Mouse (Mus musculus) megakaryocyte-erythroid progenitor cell, adult 5-6 weeks (primary cell): ENCODE data around the gene 1700003E16Rik. TPM values are rescaled to one million over a fixed set of nuclear protein-coding genes. Genes with fewer than 3 reads are reported as not detected.

Experiments used
- ATAC-seq: replicated peaks from 2 replicates; pipeline ENCODE4 v1.8.0; 2016; ENCODE audit warnings: mild to moderate bottlenecking, inconsistent platforms; ENCODE audit not compliant: severe bottlenecking, poor library complexity, low FRiP score, low TSS enrichment
- total RNA-seq, 2 experiments: library from RNA; stranded (forward) in 1 of 2; stranded (reverse) in 1 of 2; fragments of 200-1000, 215-1000 nt in 1 of 2; fragments of >200 nt in 1 of 2; fragmentation: Nextera tagmentation in 1 of 2; gene quantifications; 2 replicates each; pipeline ENCODE4 v1.2.3; 2014 to 2017

1700003E16Rik gene
- total RNA-seq (2014; fragmentation: Nextera tagmentation) (0.52 TPM in 1 of 2 replicates, not detected in the other), total RNA-seq (2017) (not detected in 2 replicates)

GRCm38 (mm10) chr6:83156259-83156684 lies at the start of gene 1700003E16Rik, which contains the start of gene Wdr54:
Gene 1700003E16Rik (plus strand): TSS chr6:83156404.
Gene Wdr54 (minus strand): TSS chr6:83156397.
- peak; percentile 74 for ATAC-seq

- peak; percentile 48; the same call in 1 of the 2 replicates for ATAC-seq
Observed at GRCm38 (mm10) chr6:83107566-83108400, 48.4 kb upstream of the 1700003E16Rik start.

GRCm38 (mm10) chr6:83108762-83109668 lies 47.2 kb upstream of the 1700003E16Rik start, which contains the start of gene Mrpl53:
Gene Mrpl53 (plus strand): TSS chr6:83109040.
- ATAC-seq, result peak; percentile 43

- no peak; the same call in 1 of the 2 replicates for ATAC-seq
Observed at GRCm38 (mm10) chr6:83111510-83112136, 44.6 kb upstream of the 1700003E16Rik start.

GRCm38 (mm10) chr6:83115011-83115671 lies 41.1 kb upstream of the 1700003E16Rik start, which contains the start of gene Mogs:
Gene Mogs (plus strand): TSS chr6:83115496.
- peak; percentile 74 for ATAC-seq

- no peak for ATAC-seq
Observed at GRCm38 (mm10) chr6:83115682-83116372, 40.4 kb upstream of the 1700003E16Rik start.

- no peak for ATAC-seq
Observed at GRCm38 (mm10) chr6:83116373-83117164, 39.6 kb upstream of the 1700003E16Rik start.

- no peak for ATAC-seq
Observed at GRCm38 (mm10) chr6:83117165-83117438, 39.1 kb upstream of the 1700003E16Rik start.

GRCm38 (mm10) chr6:83117616-83118015 lies 38.6 kb upstream of the 1700003E16Rik start:
- ATAC-seq, result no peak

GRCm38 (mm10) chr6:83118369-83118768 lies 37.8 kb upstream of the 1700003E16Rik start:
- ATAC-seq, result no peak

- no peak for ATAC-seq
Observed at GRCm38 (mm10) chr6:83118825-83119733, 37.1 kb upstream of the 1700003E16Rik start.

- no peak for ATAC-seq
Observed at GRCm38 (mm10) chr6:83119734-83120051, 36.5 kb upstream of the 1700003E16Rik start.

- peak; percentile 88 for ATAC-seq
Observed at GRCm38 (mm10) chr6:83120930-83121862, 35.0 kb upstream of the 1700003E16Rik start, which contains the start of gene Wbp1. Gene Wbp1 (minus strand): TSS chr6:83121559.

GRCm38 (mm10) chr6:83121863-83122710 lies 34.1 kb upstream of the 1700003E16Rik start:
- peak; percentile 10 for ATAC-seq

- ATAC-seq, result no peak
Observed at GRCm38 (mm10) chr6:83122961-83123360, 33.2 kb upstream of the 1700003E16Rik start.
